Mouse (Mus musculus) thymus, postnatal 0 days (tissue): ENCODE results near the gene Pfkfb1. TPM values are rescaled to one million over a fixed set of nuclear protein-coding genes. Genes with fewer than 3 reads are reported as not detected.

Experiments
- DNase-seq: peaks from one replicate; pipeline ENCODE4 v3.0.0-alpha.2; 2015; ENCODE audit warnings: low spot score
- polyA plus RNA-seq: library from polyadenylated mRNA; unstranded; fragments of >200 nt; fragmentation: Nextera tagmentation; extraction: Ambion mirVana; gene quantifications from 2 replicates; pipeline ENCODE4 v1.2.1, GENCODE M21; 2015

Pfkfb1 gene
- 3.1 and 3.3 TPM in 2 replicates for polyA plus RNA-seq

- DNase-seq: peak; percentile 72
Observed at GRCm38 (mm10) chrX:150588023-150588764, at the start of gene Pfkfb1. Gene Pfkfb1 (plus strand): TSS chrX:150588229.

GRCm38 (mm10) chrX:150540111-150540510 is 47.9 kb upstream of the Pfkfb1 start:
- DNase-seq: no peak

- no peak for DNase-seq
Observed at GRCm38 (mm10) chrX:150541684-150542083, 46.3 kb upstream of the Pfkfb1 start.

GRCm38 (mm10) chrX:150547239-150547638 is 40.8 kb upstream of the Pfkfb1 start, which contains the start of gene Alas2:
Gene Alas2 (plus strand): TSS chrX:150547375.
- no peak for DNase-seq

- no peak for DNase-seq
Observed at GRCm38 (mm10) chrX:150549639-150550038, 38.4 kb upstream of the Pfkfb1 start.

GRCm38 (mm10) chrX:150551986-150552385 is 36.0 kb upstream of the Pfkfb1 start:
- DNase-seq: no peak

- no peak for DNase-seq
Observed at GRCm38 (mm10) chrX:150554032-150554431, 34.0 kb upstream of the Pfkfb1 start.

- no peak for DNase-seq
Observed at GRCm38 (mm10) chrX:150564644-150565357, 23.2 kb upstream of the Pfkfb1 start.

GRCm38 (mm10) chrX:150581921-150582320 is 6.1 kb upstream of the Pfkfb1 start:
- no peak for DNase-seq

GRCm38 (mm10) chrX:150585116-150585515 is 2.9 kb upstream of the Pfkfb1 start:
- DNase-seq: no peak

GRCm38 (mm10) chrX:150589696-150590095 is 1.7 kb downstream of the Pfkfb1 start, which contains the start of gene Apex2:
Gene Apex2 (minus strand): TSS chrX:150589868.
- DNase-seq: no peak

- DNase-seq: no peak
Observed at GRCm38 (mm10) chrX:150593266-150594035, 5.4 kb downstream of the Pfkfb1 start.

GRCm38 (mm10) chrX:150594176-150594575 is 6.1 kb downstream of the Pfkfb1 start:
- no peak for DNase-seq

- DNase-seq: no peak
Observed at GRCm38 (mm10) chrX:150595016-150595760, 7.2 kb downstream of the Pfkfb1 start.

GRCm38 (mm10) chrX:150598882-150599281 is 10.9 kb downstream of the Pfkfb1 start:
- no peak for DNase-seq

GRCm38 (mm10) chrX:150636421-150636820 is 48.4 kb downstream of the Pfkfb1 start:
- DNase-seq: no peak

GRCm38 (mm10) chrX:150656122-150656907 is 68.3 kb downstream of the Pfkfb1 start:
- no peak for DNase-seq

GRCm38 (mm10) chrX:150656908-150657796 is 69.1 kb downstream of the Pfkfb1 start, which contains the start of gene Tro:
Gene Tro (minus strand): TSS chrX:150657583.
- no peak for DNase-seq

GRCm38 (mm10) chrX:150657797-150658118 is 69.7 kb downstream of the Pfkfb1 start:
- DNase-seq: no peak
